Mouse (Mus musculus): ENCODE measurements at regions not wholly inside any gene's neighbourhood (a gene's known extent, or its start where the extent isn't known, plus 50 kb on each side); places are given as distances from the start of the nearest gene placed in this dataset.

DNA sequence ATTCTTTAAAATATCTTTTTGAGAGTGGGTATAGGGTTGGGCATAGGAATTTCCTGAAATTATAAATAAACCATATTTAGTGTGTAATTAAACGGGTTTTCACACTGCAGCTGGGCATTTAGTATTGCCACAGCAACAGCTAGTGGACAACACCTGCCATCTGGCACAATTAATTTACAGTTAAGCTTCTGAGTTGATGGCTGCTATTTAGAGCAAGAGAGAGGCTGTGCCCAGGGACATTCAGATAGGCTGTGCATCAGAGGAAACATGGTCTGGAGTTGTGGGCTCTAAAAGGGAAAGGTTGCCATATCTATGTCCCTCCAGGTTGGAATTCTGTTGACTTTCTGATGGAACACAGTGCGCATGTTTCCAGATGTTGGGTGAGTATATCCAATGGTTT is 227.1 kb downstream of the Pth2r start:
- H3K27ac ChIP-seq (ENCODE audit: low read length): no peak overlapping the region
- no peaks in the 10 kb centered on the region for H3K36me3 ChIP-seq (ENCODE audit: control insufficient read depth, insufficient read depth)
- H3K4me3 ChIP-seq (replicated peaks; ENCODE audit: low read length): no peak overlapping the region
- H3K27me3 ChIP-seq (replicated peaks; ENCODE audit: control insufficient read depth, insufficient read depth, low read length): no peaks in the 10 kb centered on the region
- no peak overlapping the region for H3K4me2 ChIP-seq (ENCODE audit: low read length)
- ATAC-seq: no peak
- H3K9ac ChIP-seq (replicated peaks; ENCODE audit: low read depth, low read length): no peak overlapping the region
- H3K4me1 ChIP-seq (replicated peaks; ENCODE audit: control insufficient read depth, insufficient read depth, low read length): peaks cover 2% of the 10 kb centered on the region; the same call in 1 of the 2 replicates
- no peaks in the 10 kb centered on the region for H3K9me3 ChIP-seq (ENCODE audit: control insufficient read depth, low read length)
- 75% methylated on average over 2 of the region's 2 CpGs for WGBS

DNA sequence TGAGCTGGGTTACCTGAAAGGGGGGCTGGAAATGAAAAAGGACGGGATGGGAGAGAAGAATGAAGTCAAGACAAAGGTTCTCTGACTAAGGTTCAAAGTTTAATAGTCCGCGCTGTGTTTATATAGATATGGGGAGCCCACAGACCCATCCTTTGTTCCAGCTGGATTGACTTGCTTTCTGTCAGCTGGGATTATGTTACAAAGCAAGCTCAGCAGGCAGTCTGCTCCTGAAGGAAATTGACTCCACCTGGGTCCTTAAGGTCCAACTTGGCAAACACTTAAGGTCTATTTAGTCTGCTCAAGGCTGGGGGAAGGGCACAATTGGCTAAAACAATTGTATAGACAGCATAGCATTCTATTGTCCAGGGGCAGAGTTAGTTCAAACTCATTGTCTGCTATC is 253.8 kb downstream of the Pth2r start:
- Histone ChIP-seq H3K4me2 (ENCODE audit: low read length) (no peak overlapping the region), H3K27me3 (replicated peaks; ENCODE audit: control insufficient read depth, insufficient read depth, low read length) (no peaks in the 10 kb centered on the region), H3K9ac (replicated peaks; ENCODE audit: low read depth, low read length) (no peak overlapping the region), H3K36me3 (ENCODE audit: control insufficient read depth, insufficient read depth) (no peaks in the 10 kb centered on the region), H3K9me3 (ENCODE audit: control insufficient read depth, low read length) (no peaks in the 10 kb centered on the region), H3K4me3 (replicated peaks; ENCODE audit: low read length) (no peak overlapping the region), H3K27ac (ENCODE audit: low read length) (no peak overlapping the region), H3K4me1 (replicated peaks; ENCODE audit: control insufficient read depth, insufficient read depth, low read length) (no peaks in the 10 kb centered on the region)
- ATAC-seq: no peak
- WGBS: 53% methylated on average over 3 of the region's 3 CpGs

DNA sequence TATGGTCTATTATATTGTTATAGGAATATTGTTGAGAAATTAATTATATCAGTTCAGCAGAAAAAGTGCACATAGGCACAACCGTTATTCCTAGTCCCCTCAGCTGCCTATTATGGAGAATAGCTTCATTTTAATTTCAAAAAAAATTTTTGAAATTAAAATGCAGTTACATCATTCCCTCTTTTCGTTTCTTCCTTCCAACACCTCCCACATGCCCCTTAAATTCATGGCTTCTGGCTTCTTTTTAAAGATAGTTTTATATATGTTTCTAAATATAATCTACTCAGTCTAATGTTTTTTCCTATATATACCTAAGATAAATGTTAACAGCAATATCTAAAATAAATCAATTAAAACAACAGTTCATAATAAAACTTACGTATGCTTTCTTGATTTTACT is 256.7 kb downstream of the Pth2r start:
- Histone ChIP-seq H3K27me3 (replicated peaks; ENCODE audit: control insufficient read depth, insufficient read depth, low read length) (no peaks in the 10 kb centered on the region), H3K36me3 (ENCODE audit: control insufficient read depth, insufficient read depth) (no peaks in the 10 kb centered on the region), H3K27ac (ENCODE audit: low read length) (no peak overlapping the region), H3K9ac (replicated peaks; ENCODE audit: low read depth, low read length) (no peak overlapping the region), H3K4me2 (ENCODE audit: low read length) (no peak overlapping the region), H3K4me3 (replicated peaks; ENCODE audit: low read length) (no peak overlapping the region), H3K4me1 (replicated peaks; ENCODE audit: control insufficient read depth, insufficient read depth, low read length) (no peaks in the 10 kb centered on the region), H3K9me3 (ENCODE audit: control insufficient read depth, low read length) (no peaks in the 10 kb centered on the region)
- WGBS: 76% methylated on average over 3 of the region's 3 CpGs
- no peak for ATAC-seq

DNA sequence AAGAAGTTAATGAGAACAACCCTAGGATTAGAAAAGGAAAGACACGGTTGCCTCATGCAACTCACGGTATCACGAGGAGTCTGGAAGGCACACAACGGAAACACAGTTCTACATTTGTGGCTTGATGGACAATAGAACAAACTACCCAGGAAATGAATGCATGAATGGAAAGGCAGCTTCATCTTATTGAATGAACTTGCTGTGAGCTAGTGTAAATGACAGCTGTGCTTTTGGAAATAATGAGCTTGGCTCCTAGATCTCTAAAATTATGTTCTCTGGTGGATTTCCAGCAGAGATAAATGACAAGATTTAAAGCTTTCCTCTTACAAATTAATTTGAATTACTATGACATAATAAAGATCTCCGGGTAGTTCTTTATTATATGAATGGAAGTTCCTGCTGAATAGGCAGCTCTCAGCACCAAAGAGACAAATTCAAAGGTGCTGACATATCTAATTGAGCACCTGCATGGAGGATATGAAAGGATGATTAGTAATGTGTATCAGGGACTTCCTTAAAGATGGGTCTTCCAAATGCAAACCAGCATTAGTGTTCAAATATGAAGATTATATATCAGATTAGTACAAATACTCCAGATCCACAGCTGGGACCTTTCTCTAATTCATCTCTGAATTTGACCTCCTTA is 262.5 kb downstream of the Pth2r start:
- Histone ChIP-seq H3K4me1 (replicated peaks; ENCODE audit: control insufficient read depth, insufficient read depth, low read length) (peaks cover 4% of the 10 kb centered on the region; the same call in 1 of the 2 replicates), H3K4me3 (replicated peaks; ENCODE audit: low read length) (no peak overlapping the region), H3K27ac (ENCODE audit: low read length) (no peak overlapping the region), H3K9me3 (ENCODE audit: control insufficient read depth, low read length) (no peaks in the 10 kb centered on the region), H3K4me2 (ENCODE audit: low read length) (no peak overlapping the region), H3K27me3 (replicated peaks; ENCODE audit: control insufficient read depth, insufficient read depth, low read length) (no peaks in the 10 kb centered on the region), H3K9ac (replicated peaks; ENCODE audit: low read depth, low read length) (no peak overlapping the region), H3K36me3 (ENCODE audit: control insufficient read depth, insufficient read depth) (no peaks in the 10 kb centered on the region)
- WGBS: 14% methylated on average over 5 of the region's 5 CpGs
- peak; percentile 74 for ATAC-seq

DNA sequence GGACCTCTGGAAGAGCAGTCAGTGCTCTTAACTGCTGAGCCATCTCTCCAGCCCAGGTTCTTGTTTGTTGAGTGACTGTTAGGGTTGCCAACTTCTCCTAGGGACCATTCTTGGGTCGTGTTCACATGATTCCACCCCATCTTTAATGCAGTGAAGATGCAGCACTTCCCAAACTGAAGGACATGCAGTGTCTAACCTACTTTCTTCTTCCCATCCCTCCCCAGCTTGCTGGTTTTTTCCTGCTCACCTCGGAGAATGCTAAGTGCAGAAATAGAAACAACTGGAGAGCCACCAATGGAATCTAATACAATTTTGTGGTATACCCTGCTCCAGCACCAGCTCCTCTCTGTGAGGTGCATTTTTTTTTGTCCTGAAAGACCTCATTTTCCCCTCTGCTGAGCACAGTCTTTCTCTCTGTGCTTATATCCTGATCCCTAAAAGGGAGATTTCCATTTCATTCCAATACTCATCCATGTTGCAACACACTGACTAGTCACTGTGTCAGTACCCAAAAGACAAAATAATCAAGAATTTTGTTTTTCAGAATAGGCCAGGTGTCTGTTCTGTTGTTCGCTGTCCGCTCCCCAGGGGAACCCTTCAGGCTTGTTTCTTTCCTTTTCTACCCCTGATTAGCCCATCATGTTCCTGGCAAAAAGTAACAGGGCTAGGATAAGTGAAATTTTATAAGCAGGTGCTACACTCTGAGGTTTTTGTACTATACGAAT is 263.6 kb downstream of the Pth2r start:
- Histone ChIP-seq H3K9me3 (ENCODE audit: control insufficient read depth, low read length) (no peaks in the 10 kb centered on the region), H3K4me1 (replicated peaks; ENCODE audit: control insufficient read depth, insufficient read depth, low read length) (peaks cover 4% of the 10 kb centered on the region; the same call in 1 of the 2 replicates), H3K4me3 (replicated peaks; ENCODE audit: low read length) (no peak overlapping the region), H3K36me3 (ENCODE audit: control insufficient read depth, insufficient read depth) (no peaks in the 10 kb centered on the region), H3K27me3 (replicated peaks; ENCODE audit: control insufficient read depth, insufficient read depth, low read length) (no peaks in the 10 kb centered on the region), H3K9ac (replicated peaks; ENCODE audit: low read depth, low read length) (no peak overlapping the region), H3K4me2 (ENCODE audit: low read length) (no peak overlapping the region), H3K27ac (ENCODE audit: low read length) (no peak overlapping the region)
- ATAC-seq: no peak
- WGBS: 66% methylated on average over 5 of the region's 5 CpGs

DNA sequence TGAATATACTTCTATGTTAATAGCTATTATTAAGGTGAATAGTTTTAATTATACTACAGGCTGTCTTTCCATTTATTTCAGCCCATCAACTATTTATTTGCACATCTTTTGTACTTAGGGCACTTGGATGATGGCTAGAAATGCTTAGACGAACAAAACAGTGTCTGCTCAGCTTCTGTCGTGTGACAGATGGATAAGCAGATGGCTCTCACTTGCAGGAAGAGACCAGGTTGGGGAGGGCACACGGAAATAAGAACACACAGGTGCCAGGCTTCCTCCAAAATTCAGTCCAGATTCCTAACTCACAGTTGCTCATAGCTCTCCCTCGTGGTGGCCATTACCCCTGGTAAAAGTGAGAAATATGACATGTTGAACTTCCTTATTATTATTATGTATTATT is 267.0 kb downstream of the Pth2r start:
- no peaks in the 10 kb centered on the region for H3K9me3 ChIP-seq (ENCODE audit: control insufficient read depth, low read length)
- ATAC-seq: peak; percentile 72
- no peaks in the 10 kb centered on the region for H3K36me3 ChIP-seq (ENCODE audit: control insufficient read depth, insufficient read depth)
- peaks cover 4% of the 10 kb centered on the region; the same call in 1 of the 2 replicates for H3K4me1 ChIP-seq (replicated peaks; ENCODE audit: control insufficient read depth, insufficient read depth, low read length)
- H3K27ac ChIP-seq (ENCODE audit: low read length): no peak overlapping the region
- no peaks in the 10 kb centered on the region for H3K27me3 ChIP-seq (replicated peaks; ENCODE audit: control insufficient read depth, insufficient read depth, low read length)
- no peak overlapping the region for H3K4me2 ChIP-seq (ENCODE audit: low read length)
- 62% methylated on average over 4 of the region's 4 CpGs for WGBS
- no peak overlapping the region for H3K4me3 ChIP-seq (replicated peaks; ENCODE audit: low read length)
- no peak overlapping the region for H3K9ac ChIP-seq (replicated peaks; ENCODE audit: low read depth, low read length)

DNA sequence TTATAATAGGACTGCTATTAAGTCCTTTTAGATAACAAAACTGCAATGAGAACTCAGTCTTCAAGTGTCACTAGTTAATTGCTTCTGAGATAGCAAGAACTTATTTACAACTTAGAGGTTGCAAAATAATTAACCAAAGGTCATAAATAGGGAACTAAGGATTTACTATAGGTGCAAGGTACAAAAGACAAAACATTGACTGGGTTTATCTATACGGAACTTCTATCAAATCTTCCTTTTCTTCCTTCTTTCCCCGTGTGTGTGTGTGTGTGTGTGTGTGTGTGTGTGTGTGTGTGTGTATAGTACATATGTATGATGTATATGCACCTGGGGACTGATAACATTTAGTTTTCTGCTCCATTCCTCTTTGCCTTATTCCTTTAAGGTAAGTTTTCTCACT is 305.5 kb downstream of the Pth2r start:
- no peak overlapping the region for H3K4me3 ChIP-seq (replicated peaks; ENCODE audit: low read length)
- no peak overlapping the region for H3K9ac ChIP-seq (replicated peaks; ENCODE audit: low read depth, low read length)
- no peak overlapping the region for H3K4me2 ChIP-seq (ENCODE audit: low read length)
- H3K36me3 ChIP-seq (ENCODE audit: control insufficient read depth, insufficient read depth): no peaks in the 10 kb centered on the region
- no peaks in the 10 kb centered on the region for H3K4me1 ChIP-seq (replicated peaks; ENCODE audit: control insufficient read depth, insufficient read depth, low read length)
- no peaks in the 10 kb centered on the region for H3K27me3 ChIP-seq (replicated peaks; ENCODE audit: control insufficient read depth, insufficient read depth, low read length)
- 84% methylated on average over 2 of the region's 2 CpGs for WGBS
- no peaks in the 10 kb centered on the region for H3K9me3 ChIP-seq (ENCODE audit: control insufficient read depth, low read length)
- H3K27ac ChIP-seq (ENCODE audit: low read length): no peak overlapping the region
- ATAC-seq: no peak

DNA sequence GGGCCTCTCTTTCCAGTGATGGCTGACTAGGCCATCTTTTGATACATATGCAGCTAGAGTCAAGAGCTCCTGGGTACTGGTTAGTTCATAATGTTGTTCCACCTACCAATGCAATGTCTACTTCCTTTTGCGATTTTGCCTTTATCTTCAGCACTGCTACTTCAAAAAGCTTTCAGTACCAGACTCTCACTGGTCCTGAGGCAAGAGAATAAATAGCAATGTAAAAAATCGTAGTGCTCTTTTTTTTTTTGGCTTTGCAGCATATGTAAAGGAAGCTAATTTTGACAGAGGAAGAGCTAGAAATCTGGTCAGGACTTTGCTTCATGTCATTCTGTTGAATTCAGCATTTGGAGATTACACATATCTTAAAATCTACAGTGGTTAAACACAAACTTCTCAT is 291.0 kb upstream of the Crygf start:
- H3K27ac ChIP-seq (ENCODE audit: low read length): no peak overlapping the region
- H3K4me2 ChIP-seq (ENCODE audit: low read length): no peak overlapping the region
- WGBS: 86% methylated on average over 2 of the region's 2 CpGs
- no peaks in the 10 kb centered on the region for H3K27me3 ChIP-seq (replicated peaks; ENCODE audit: control insufficient read depth, insufficient read depth, low read length)
- no peaks in the 10 kb centered on the region for H3K4me1 ChIP-seq (replicated peaks; ENCODE audit: control insufficient read depth, insufficient read depth, low read length)
- H3K9ac ChIP-seq (replicated peaks; ENCODE audit: low read depth, low read length): no peak overlapping the region
- ATAC-seq: no peak
- no peaks in the 10 kb centered on the region for H3K9me3 ChIP-seq (ENCODE audit: control insufficient read depth, low read length)
- no peak overlapping the region for H3K4me3 ChIP-seq (replicated peaks; ENCODE audit: low read length)
- no peaks in the 10 kb centered on the region for H3K36me3 ChIP-seq (ENCODE audit: control insufficient read depth, insufficient read depth)

DNA sequence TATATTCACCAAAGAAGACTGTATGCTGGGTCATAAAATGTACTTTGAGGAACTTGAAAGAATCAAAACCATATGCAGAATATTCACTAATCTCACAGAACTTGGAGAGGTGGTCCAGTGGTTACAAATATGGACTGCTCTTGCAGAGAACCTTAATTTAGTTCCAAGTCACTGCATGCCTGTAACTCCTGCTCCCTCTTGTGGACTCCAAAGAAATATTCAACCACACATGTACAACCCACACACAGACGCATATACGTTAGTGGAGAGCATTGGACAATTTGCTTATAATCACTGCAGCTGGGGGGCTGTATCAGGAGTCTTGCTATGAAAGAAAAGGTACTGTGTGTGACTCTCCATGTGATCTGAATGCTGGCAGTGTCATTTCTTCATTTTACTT is 271.9 kb upstream of the Crygf start:
- Histone ChIP-seq H3K9me3 (ENCODE audit: control insufficient read depth, low read length) (no peaks in the 10 kb centered on the region), H3K27me3 (replicated peaks; ENCODE audit: control insufficient read depth, insufficient read depth, low read length) (no peaks in the 10 kb centered on the region), H3K4me1 (replicated peaks; ENCODE audit: control insufficient read depth, insufficient read depth, low read length) (no peaks in the 10 kb centered on the region), H3K4me2 (ENCODE audit: low read length) (no peak overlapping the region), H3K27ac (ENCODE audit: low read length) (no peak overlapping the region), H3K4me3 (replicated peaks; ENCODE audit: low read length) (no peak overlapping the region), H3K9ac (replicated peaks; ENCODE audit: low read depth, low read length) (no peak overlapping the region), H3K36me3 (ENCODE audit: control insufficient read depth, insufficient read depth) (no peaks in the 10 kb centered on the region)
- 68% methylated on average over 2 of the region's 2 CpGs for WGBS
- no peak for ATAC-seq

Data from forebrain, embryonic 16.5 days (tissue).